Mouse (Mus musculus): ENCODE measurements around the gene Pym1. TPM values are rescaled to one million over a fixed set of nuclear protein-coding genes. Genes with fewer than 3 reads are reported as not detected.

Gene Pym1
- polyA plus RNA-seq, 1 experiment from 2014 or later: 22.3 TPM

- WGBS: 91% methylated on average over 16 of the region's 16 CpGs
- no peak overlapping the region for H3K4me2 ChIP-seq (replicated peaks; ENCODE audit: low read depth)
- peaks cover 18% of the 10 kb centered on the region for H3K36me3 ChIP-seq (ENCODE audit: control insufficient read depth, insufficient read depth)
- H3K4me3 ChIP-seq (ENCODE audit: low read depth, low read length): no peak overlapping the region
- no peak for ATAC-seq
- no peak overlapping the region for H3K27ac ChIP-seq (ENCODE audit: low read depth, low read length)
- no peak for TF ChIP-seq CTCF (IDR thresholded peaks at IDR 0.05; ENCODE audit: low read depth)
- no peaks in the 10 kb centered on the region for H3K27me3 ChIP-seq (replicated peaks; ENCODE audit: control insufficient read depth, insufficient read depth, low read length)
- H3K4me1 ChIP-seq (replicated peaks; ENCODE audit: control insufficient read depth, insufficient read depth, low read length): peaks cover 10% of the 10 kb centered on the region; the same call in 1 of the 2 replicates
- no peaks in the 10 kb centered on the region for H3K9me3 ChIP-seq (ENCODE audit: control insufficient read depth)
- no peak overlapping the region for H3K9ac ChIP-seq (ENCODE audit: low read depth, low read length)
These were observed 54.3 kb downstream of the Pym1 start for GRCm38 (mm10) chr10:128801981-128802495.

DNA sequence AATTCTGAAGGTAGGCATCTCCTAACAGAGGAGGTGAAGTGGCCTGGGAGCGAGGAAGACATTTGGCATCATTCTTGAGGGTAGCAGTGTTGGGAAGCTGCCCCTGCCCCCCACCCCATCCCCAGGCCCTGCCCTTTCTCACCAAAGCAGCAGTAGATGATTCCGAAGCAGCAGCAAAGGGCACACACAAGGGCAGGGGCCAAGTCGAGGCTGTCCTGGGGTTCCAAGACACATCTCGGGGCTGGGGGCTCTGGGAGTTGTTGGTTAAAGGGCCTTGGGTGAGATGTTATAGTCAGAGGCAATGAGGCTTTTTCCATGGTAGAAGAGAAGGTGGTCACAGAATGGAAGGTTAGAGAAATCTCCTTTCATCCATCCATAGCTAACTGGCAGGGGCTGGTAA, 55.3 kb downstream of the Pym1 start:
- peak overlapping the region; percentile 81 for H3K4me3 ChIP-seq (ENCODE audit: low read depth, low read length)
- 76% methylated on average over 4 of the region's 4 CpGs for WGBS
- no peak for ATAC-seq
- no peak for TF ChIP-seq CTCF (IDR thresholded peaks at IDR 0.05; ENCODE audit: low read depth)
- H3K9me3 ChIP-seq (ENCODE audit: control insufficient read depth): no peaks in the 10 kb centered on the region
- H3K4me1 ChIP-seq (replicated peaks; ENCODE audit: control insufficient read depth, insufficient read depth, low read length): peaks cover 16% of the 10 kb centered on the region; the same call in 1 of the 2 replicates
- H3K27me3 ChIP-seq (replicated peaks; ENCODE audit: control insufficient read depth, insufficient read depth, low read length): no peaks in the 10 kb centered on the region
- H3K9ac ChIP-seq (ENCODE audit: low read depth, low read length): no peak overlapping the region
- H3K27ac ChIP-seq (ENCODE audit: low read depth, low read length): no peak overlapping the region
- H3K36me3 ChIP-seq (ENCODE audit: control insufficient read depth, insufficient read depth): peaks cover 23% of the 10 kb centered on the region
- H3K4me2 ChIP-seq (replicated peaks; ENCODE audit: low read depth): peak overlapping the region; percentile 97

DNA sequence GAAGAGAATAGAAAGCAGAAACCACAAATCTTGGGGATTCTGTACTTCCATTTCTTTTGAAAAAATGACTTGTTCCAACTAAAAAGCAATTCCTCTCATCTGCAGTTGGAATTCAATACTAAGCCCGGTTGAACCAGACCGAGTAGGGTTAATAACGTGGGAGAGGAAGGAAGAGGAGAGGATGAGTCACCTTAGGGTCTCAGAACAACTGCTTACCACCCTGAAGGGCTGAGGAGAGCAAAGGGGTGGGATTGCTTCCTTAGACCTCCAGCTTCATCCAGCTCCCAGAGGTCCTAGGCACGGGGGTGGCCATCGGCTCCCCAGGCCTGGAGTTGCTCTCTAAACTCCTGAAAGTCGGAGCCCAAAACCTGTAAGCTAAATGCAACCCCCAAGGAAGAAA, 55.7 kb downstream of the Pym1 start:
- H3K27ac ChIP-seq (ENCODE audit: low read depth, low read length): peak overlapping the region; percentile 95
- H3K9me3 ChIP-seq (ENCODE audit: control insufficient read depth): no peaks in the 10 kb centered on the region
- H3K4me2 ChIP-seq (replicated peaks; ENCODE audit: low read depth): peak overlapping the region; percentile 97
- peak overlapping the region; percentile 81 for H3K4me3 ChIP-seq (ENCODE audit: low read depth, low read length)
- no peaks in the 10 kb centered on the region for H3K27me3 ChIP-seq (replicated peaks; ENCODE audit: control insufficient read depth, insufficient read depth, low read length)
- 20% methylated on average over 6 of the region's 6 CpGs for WGBS
- H3K9ac ChIP-seq (ENCODE audit: low read depth, low read length): peak overlapping the region; percentile 78; the same call in 1 of the 2 replicates
- no peak for ATAC-seq
- peaks cover 24% of the 10 kb centered on the region for H3K36me3 ChIP-seq (ENCODE audit: control insufficient read depth, insufficient read depth)
- H3K4me1 ChIP-seq (replicated peaks; ENCODE audit: control insufficient read depth, insufficient read depth, low read length): peaks cover 16% of the 10 kb centered on the region; the same call in 1 of the 2 replicates
- no peak for TF ChIP-seq CTCF (IDR thresholded peaks at IDR 0.05; ENCODE audit: low read depth)

DNA sequence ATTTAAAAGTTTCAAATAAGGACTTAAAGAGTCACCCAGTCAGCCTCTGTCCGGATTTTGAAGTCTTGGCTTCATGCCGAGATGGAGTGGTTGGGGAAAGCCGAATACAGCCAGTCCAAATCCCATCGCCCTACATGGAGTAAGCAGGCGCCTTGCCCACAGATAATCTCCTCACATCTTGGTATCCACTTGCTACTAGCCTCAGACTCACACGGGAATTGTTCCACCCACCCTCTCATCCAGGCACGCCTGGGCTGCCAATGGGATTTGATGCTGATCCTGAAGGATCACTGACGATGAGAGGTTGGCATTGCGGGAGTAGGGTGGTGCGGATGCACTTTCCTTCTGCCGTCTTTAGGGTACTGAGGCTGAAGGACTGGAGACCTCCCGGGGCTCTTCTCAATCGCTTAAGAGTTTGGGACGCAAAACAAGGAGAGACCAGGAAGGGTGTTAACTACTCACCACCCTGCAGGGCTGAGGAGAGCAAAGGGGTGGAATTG, 56.1 kb downstream of the Pym1 start, which contains the start of gene Dnajc14:
Gene Dnajc14 (plus strand): TSS at position 292 of the 500 bp plus-strand sequence.
- peaks cover 28% of the 10 kb centered on the region for H3K36me3 ChIP-seq (ENCODE audit: control insufficient read depth, insufficient read depth)
- peak within 1 kb of the TSS; percentile 78 for H3K9ac ChIP-seq (ENCODE audit: low read depth, low read length)
- H3K27me3 ChIP-seq (replicated peaks; ENCODE audit: control insufficient read depth, insufficient read depth, low read length): no peaks in the 10 kb centered on the region
- H3K4me1 ChIP-seq (replicated peaks; ENCODE audit: control insufficient read depth, insufficient read depth, low read length): peaks cover 16% of the 10 kb centered on the region; the same call in 1 of the 2 replicates
- TF ChIP-seq CTCF (IDR thresholded peaks at IDR 0.05; ENCODE audit: low read depth): no peak
- peak within 1 kb of the TSS; percentile 81 for H3K4me3 ChIP-seq (ENCODE audit: low read depth, low read length)
- peak within 1 kb of the TSS; percentile 97 for H3K4me2 ChIP-seq (replicated peaks; ENCODE audit: low read depth)
- H3K9me3 ChIP-seq (ENCODE audit: control insufficient read depth): no peaks in the 10 kb centered on the region
- ATAC-seq: no peak
- WGBS: 2% methylated on average over 14 of the region's 14 CpGs
- H3K27ac ChIP-seq (ENCODE audit: low read depth, low read length): peak within 1 kb of the TSS; percentile 95

GRCm38 (mm10) chr10:128804271-128805091, 56.8 kb downstream of the Pym1 start, which contains the start of gene Tmem198b:
Tmem198b (minus strand) TSS chr10:128804370.
- peak; percentile 26 for ATAC-seq
- H3K27ac ChIP-seq (ENCODE audit: low read depth, low read length): peak within 1 kb of the TSS; percentile 95
- peaks cover 29% of the 10 kb centered on the region for H3K36me3 ChIP-seq (ENCODE audit: control insufficient read depth, insufficient read depth)
- under 1% methylated on average over 27 of the region's 28 CpGs for WGBS
- no peaks in the 10 kb centered on the region for H3K27me3 ChIP-seq (replicated peaks; ENCODE audit: control insufficient read depth, insufficient read depth, low read length)
- H3K4me2 ChIP-seq (replicated peaks; ENCODE audit: low read depth): peak within 1 kb of the TSS; percentile 97
- peak within 1 kb of the TSS; percentile 81 for H3K4me3 ChIP-seq (ENCODE audit: low read depth, low read length)
- H3K4me1 ChIP-seq (replicated peaks; ENCODE audit: control insufficient read depth, insufficient read depth, low read length): peaks cover 16% of the 10 kb centered on the region; the same call in 1 of the 2 replicates
- peak within 1 kb of the TSS; percentile 78 for H3K9ac ChIP-seq (ENCODE audit: low read depth, low read length)
- no peak for TF ChIP-seq CTCF (IDR thresholded peaks at IDR 0.05; ENCODE audit: low read depth)
- no peaks in the 10 kb centered on the region for H3K9me3 ChIP-seq (ENCODE audit: control insufficient read depth)

All from intestine, postnatal 0 days (tissue).